Mouse (Mus musculus) liver, embryonic 14.5 days (tissue): ENCODE data around the gene Tfec.

ENCODE experiments used
- CTCF ChIP-seq: IDR thresholded peaks from 2 replicates; pipeline ENCODE4 v1.5.1; 2016; ENCODE audit warnings: antibody characterized with exemption, low read depth, control low read depth
- EP300 ChIP-seq: IDR thresholded peaks from 2 replicates; pipeline ENCODE4 v1.6.1; 2016; ENCODE audit warnings: antibody characterized with exemption, low read depth

- TF ChIP-seq CTCF (no peak), EP300 (no peak)
Measured at GRCm38 (mm10) chr6:16898251-16898862, at the start of gene Tfec.
